Mouse (Mus musculus) cerebellum, adult 2 months (tissue): ENCODE measurements around the gene Cbr4.

Experiments used
- CTCF ChIP-seq: fragments of 200-500 bp; IDR thresholded peaks from 2 replicates; pipeline ENCODE4 v1.5.1; 2011; ENCODE audit warnings: low read depth, mild to moderate bottlenecking, control low read depth, low read length, moderate library complexity, borderline replicate concordance; ENCODE audit not compliant: insufficient read depth
- POLR2A ChIP-seq: fragments of 200-500 bp; IDR thresholded peaks from 2 replicates; pipeline ENCODE4 v1.6.1; 2011; ENCODE audit warnings: low read length, control low read depth, borderline replicate concordance; ENCODE audit not compliant: insufficient read depth

DNA sequence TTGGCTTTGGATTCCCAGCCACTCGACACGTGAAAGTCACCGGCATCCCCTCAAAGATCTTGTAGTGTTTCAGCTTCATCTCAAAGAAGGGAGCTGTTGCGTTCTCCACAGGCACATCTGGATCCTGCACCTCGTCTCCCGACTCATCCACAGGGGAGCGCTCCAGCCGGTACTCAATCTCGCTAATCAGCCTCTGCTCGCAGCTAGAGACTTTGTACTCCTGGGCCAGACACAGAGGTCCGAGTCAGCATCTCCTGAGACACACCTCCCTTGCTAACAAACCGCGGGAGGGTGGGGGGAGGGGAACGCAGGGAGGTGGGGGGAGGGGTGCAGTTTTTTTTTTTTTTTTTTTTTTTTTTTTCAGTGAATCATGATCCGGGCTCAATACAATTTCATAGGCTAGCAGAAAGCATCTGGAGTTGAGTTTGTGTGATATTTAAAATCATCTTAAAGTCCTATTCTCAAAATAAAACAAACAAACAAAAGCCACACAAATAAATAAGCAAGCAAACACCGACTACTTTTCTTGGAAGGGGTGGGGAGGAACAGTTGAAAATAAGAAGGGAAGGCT, 45.9 kb downstream of the Cbr4 start:
- TF ChIP-seq CTCF (no peak), POLR2A (no peak)
